Mouse (Mus musculus): ENCODE data around the gene Il4ra.

The Il4ra gene

GRCm38 (mm10) chr7:125574832-125575231 is 22.9 kb downstream of the Il4ra start:
- DNase-seq, result no peak

GRCm38 (mm10) chr7:125575738-125576540 is 24.0 kb downstream of the Il4ra start:
- DNase-seq, result no peak

GRCm38 (mm10) chr7:125576982-125577381 is 25.1 kb downstream of the Il4ra start:
- DNase-seq, result no peak

- DNase-seq, result no peak
Measured at GRCm38 (mm10) chr7:125577486-125578088, 25.7 kb downstream of the Il4ra start.

GRCm38 (mm10) chr7:125578106-125578505 is 26.2 kb downstream of the Il4ra start:
- no peak for DNase-seq

- no peak for DNase-seq
Measured at GRCm38 (mm10) chr7:125579545-125580219, 27.8 kb downstream of the Il4ra start.

- no peak for DNase-seq
Measured at GRCm38 (mm10) chr7:125580220-125580549, 28.3 kb downstream of the Il4ra start.

GRCm38 (mm10) chr7:125580625-125581316 is 28.9 kb downstream of the Il4ra start:
- DNase-seq, result no peak

GRCm38 (mm10) chr7:125581317-125581672 is 29.4 kb downstream of the Il4ra start:
- peak; percentile 87 for DNase-seq

- no peak for DNase-seq
Measured at GRCm38 (mm10) chr7:125583325-125584004, 31.5 kb downstream of the Il4ra start.

GRCm38 (mm10) chr7:125584005-125584369 is 32.1 kb downstream of the Il4ra start:
- no peak for DNase-seq

GRCm38 (mm10) chr7:125586355-125586754 is 34.4 kb downstream of the Il4ra start:
- DNase-seq, result no peak

- no peak for DNase-seq
Measured at GRCm38 (mm10) chr7:125588721-125589120, 36.8 kb downstream of the Il4ra start.

GRCm38 (mm10) chr7:125589896-125590295 is 38.0 kb downstream of the Il4ra start:
- no peak for DNase-seq

- no peak for DNase-seq
Measured at GRCm38 (mm10) chr7:125593831-125594230, 41.9 kb downstream of the Il4ra start.

GRCm38 (mm10) chr7:125596406-125596805 is 44.5 kb downstream of the Il4ra start:
- DNase-seq, result no peak

- DNase-seq, result no peak
Measured at GRCm38 (mm10) chr7:125597083-125597482, 45.2 kb downstream of the Il4ra start.

- no peak for DNase-seq
Measured at GRCm38 (mm10) chr7:125597516-125598347, 45.8 kb downstream of the Il4ra start.

GRCm38 (mm10) chr7:125599373-125599973 is 47.6 kb downstream of the Il4ra start:
- no peak for DNase-seq

- DNase-seq, result no peak
Measured at GRCm38 (mm10) chr7:125600136-125600535, 48.2 kb downstream of the Il4ra start.

- no peak for DNase-seq
Measured at GRCm38 (mm10) chr7:125600612-125601279, 48.8 kb downstream of the Il4ra start.

Measured in embryo, embryonic 11 days (tissue).